In the genomic region with DNA sequence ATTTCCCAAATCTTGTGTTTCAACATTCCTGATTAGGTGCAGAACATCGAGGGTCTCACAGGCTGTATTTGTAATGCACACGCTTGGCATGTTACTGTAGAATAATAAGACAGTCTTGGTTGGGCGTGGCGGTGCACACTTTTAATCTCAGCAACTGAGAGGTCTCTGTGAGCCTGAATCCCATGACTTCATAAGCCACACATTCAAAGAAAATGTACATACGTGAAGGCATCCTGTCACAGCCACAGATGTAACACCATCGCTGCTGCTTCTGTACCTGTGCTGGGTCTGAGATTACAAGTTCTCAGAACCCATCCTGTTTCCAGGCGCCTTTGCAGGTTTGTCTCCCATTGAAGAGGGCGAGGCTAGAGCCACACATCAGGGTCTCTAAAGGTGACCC, we compare ENCODE assay signal across 33 mouse cellular contexts. TPM values are rescaled to one million over a fixed set of nuclear protein-coding genes. Genes with fewer than 3 reads are reported as not detected.
DNase-seq lines count a peak whose midpoint lies in the region; ATAC-seq and TF ChIP-seq lines count a peak whose summit lies in the region.
"Had no signal": no experiment of that assay in that cellular context is flagged by ENCODE, and none has a peak within 500 bp of the region (broad histone marks: within the 10 kb centered on the region; RNA-seq: fewer than 3 reads in every experiment).

No protein-coding gene starts in this region.

- peaks cover 10% of the 10 kb centered on the region for H3K4me1 ChIP-seq in liver, postnatal 0 days (ENCODE audit: insufficient read depth)
- peaks cover 15% of the 10 kb centered on the region for H3K4me1 ChIP-seq in liver, embryonic 11.5 days (replicated peaks; ENCODE audit: control insufficient read depth, insufficient read depth, low read length)
- H3K4me1 ChIP-seq in forebrain, embryonic 12.5 days: no peaks in the 10 kb centered on the region
- H3K4me1 ChIP-seq: embryonic facial prominence, embryonic 12.5 days; midbrain, embryonic 15.5 days; neural tube, embryonic 15.5 days had no signal

- no peak for ATAC-seq in liver, postnatal 0 days
- no peak; the same call in 1 of the 2 replicates for ATAC-seq in liver, embryonic 11.5 days (replicated peaks; ENCODE audit: low FRiP score)
- no peak for ATAC-seq in forebrain, embryonic 12.5 days (ENCODE audit: low FRiP score)
- ATAC-seq: midbrain, embryonic 15.5 days had no signal

- no peaks in the 10 kb centered on the region for H3K9me3 ChIP-seq in liver, postnatal 0 days (ENCODE audit: low read length)
- no peaks in the 10 kb centered on the region for H3K9me3 ChIP-seq in liver, embryonic 11.5 days (ENCODE audit: control insufficient read depth, low read length)
- H3K9me3 ChIP-seq in forebrain, embryonic 12.5 days: no peaks in the 10 kb centered on the region
- H3K9me3 ChIP-seq: embryonic facial prominence, embryonic 12.5 days; hindbrain, embryonic 12.5 days; limb, embryonic 15.5 days; megakaryocyte, embryonic 14.5 days; midbrain, embryonic 15.5 days; neural tube, embryonic 15.5 days had no signal

- no peaks in the 10 kb centered on the region for H3K27me3 ChIP-seq in liver, postnatal 0 days (ENCODE audit: insufficient read depth, low read length)
- H3K27me3 ChIP-seq in liver, embryonic 11.5 days (replicated peaks; ENCODE audit: control insufficient read depth, insufficient read depth, low read length): no peaks in the 10 kb centered on the region
- no peaks in the 10 kb centered on the region for H3K27me3 ChIP-seq in forebrain, embryonic 12.5 days
- H3K27me3 ChIP-seq: embryonic facial prominence, embryonic 12.5 days; hindbrain, embryonic 12.5 days; limb, embryonic 15.5 days; megakaryocyte, embryonic 14.5 days; midbrain, embryonic 15.5 days; neural tube, embryonic 15.5 days had no signal

- no peak for DNase-seq in liver, postnatal 0 days
- DNase-seq in liver, embryonic 11.5 days (ENCODE audit: low spot score): no peak
- peak; percentile 72 for DNase-seq in CD4-positive, CD25-positive, alpha-beta regulatory T cell, adult 2 months (ENCODE audit: low read depth, low spot score)
- DNase-seq in T-cell, adult 2 months (ENCODE audit: low spot score): peak; percentile 83
- DNase-seq in layer of hippocampus, adult 18-20 months (ENCODE audit: low spot score in 2 of 2): no peak
- DNase-seq: adrenal gland, adult 2 months; B cell, adult 2 months; cerebellum, adult 18-20 months; cerebellum, postnatal 25 days; kidney, adult 18-20 months; kidney, postnatal 36 days; left cerebral cortex, postnatal 4 days; lung, adult 18-20 months; lung, postnatal 14 days; right cerebral cortex, adult 18-20 months; right cerebral cortex, postnatal 4 days; thymus, adult 18-20 months had no signal

- no peak overlapping the region for H3K9ac ChIP-seq in liver, postnatal 0 days (replicated peaks)
- H3K9ac ChIP-seq in liver, embryonic 11.5 days (ENCODE audit: low read depth, low read length): no peak overlapping the region
- no peak overlapping the region for H3K9ac ChIP-seq in forebrain, embryonic 12.5 days
- H3K9ac ChIP-seq: embryonic facial prominence, embryonic 12.5 days; hindbrain, embryonic 12.5 days; limb, embryonic 15.5 days; midbrain, embryonic 15.5 days; neural tube, embryonic 15.5 days had no signal

- no peak for TF ChIP-seq CTCF in liver, postnatal 0 days (IDR thresholded peaks at IDR 0.05; ENCODE audit: low read depth)

- H3K79me2 ChIP-seq in macrophage (ENCODE audit: inconsistent target): no peaks in the 10 kb centered on the region

- no peak for TF ChIP-seq EP300 in liver, postnatal 0 days (IDR thresholded peaks at IDR 0.05; ENCODE audit: low read depth)

- peak overlapping the region; percentile 74; the same call in 1 of the 2 replicates for H3K27ac ChIP-seq in liver, postnatal 0 days (ENCODE audit: low read depth)
- no peak overlapping the region for H3K27ac ChIP-seq in liver, embryonic 11.5 days (ENCODE audit: low read depth, low read length)
- H3K27ac ChIP-seq in macrophage: peak overlapping the region; percentile 69; the same call in 1 of the 2 replicates
- H3K27ac ChIP-seq in forebrain, embryonic 12.5 days: no peak overlapping the region
- H3K27ac ChIP-seq: embryonic facial prominence, embryonic 12.5 days; hindbrain, embryonic 12.5 days; limb, embryonic 15.5 days; midbrain, embryonic 15.5 days; neural tube, embryonic 15.5 days had no signal

- peaks cover 2% of the 10 kb centered on the region; the same call in 1 of the 2 replicates for H3K36me3 ChIP-seq in liver, postnatal 0 days (replicated peaks; ENCODE audit: insufficient read depth, low read length)
- H3K36me3 ChIP-seq in liver, embryonic 11.5 days (ENCODE audit: control insufficient read depth, insufficient read depth, low read length): peaks cover 3% of the 10 kb centered on the region; the same call in 1 of the 2 replicates
- no peaks in the 10 kb centered on the region for H3K36me3 ChIP-seq in macrophage (ENCODE audit: inconsistent target)
- peaks cover 31% of the 10 kb centered on the region for H3K36me3 ChIP-seq in forebrain, embryonic 12.5 days (replicated peaks)
- H3K36me3 ChIP-seq: midbrain, embryonic 15.5 days had no signal

- H3K4me3 ChIP-seq in liver, postnatal 0 days (ENCODE audit: low read depth, low read length): no peak overlapping the region
- no peak overlapping the region for H3K4me3 ChIP-seq in liver, embryonic 11.5 days (ENCODE audit: low read depth, low read length)
- no peak overlapping the region for H3K4me3 ChIP-seq in macrophage (ENCODE audit: inconsistent target)
- H3K4me3 ChIP-seq in forebrain, embryonic 12.5 days (replicated peaks): no peak overlapping the region
- H3K4me3 ChIP-seq: embryonic facial prominence, embryonic 12.5 days; hindbrain, embryonic 12.5 days; limb, embryonic 15.5 days; midbrain, embryonic 15.5 days; neural tube, embryonic 15.5 days had no signal

- no peak overlapping the region for H3K4me2 ChIP-seq in liver, postnatal 0 days (ENCODE audit: low read depth, low read length)
- no peak overlapping the region for H3K4me2 ChIP-seq in liver, embryonic 11.5 days
- no peak overlapping the region for H3K4me2 ChIP-seq in forebrain, embryonic 12.5 days
- H3K4me2 ChIP-seq: embryonic facial prominence, embryonic 12.5 days; hindbrain, embryonic 12.5 days; limb, embryonic 15.5 days; midbrain, embryonic 15.5 days; neural tube, embryonic 15.5 days had no signal

- WGBS in liver, postnatal 0 days (ENCODE audit: insufficient replicate concordance): 81% methylated on average over 8 of the region's 8 CpGs
- WGBS in liver, embryonic 11.5 days: 92% methylated on average over 8 of the region's 8 CpGs
- WGBS in macrophage (ENCODE audit: missing documents): 93% methylated on average over 8 of the region's 8 CpGs
- 94% methylated on average over 8 of the region's 8 CpGs for WGBS in forebrain, embryonic 12.5 days

RNA-seq across cellular contexts. Expression of gene Timm8a2, which starts 22.7 kb away (rescaled TPM):
- not detected in 2 replicates for polyA plus RNA-seq in liver, postnatal 0 days (2015; fragmentation: Nextera tagmentation; extraction: Ambion mirVana)
- polyA plus RNA-seq in liver, embryonic 11.5 days (2014; fragmentation: Nextera tagmentation; extraction: Ambion mirVana): not detected in 2 replicates
- 1 to 10 TPM in 2 of 26 experiments, under 1 TPM in 1, not detected in 23; 0.75 to 1.3 (median 1.1) TPM for total RNA-seq in macrophage (2018; cell fraction: chromatin; rRNA removed)
- total RNA-seq in macrophage (2018; cell fraction: cytosol; rRNA removed): not detected
- 1 to 10 TPM in 3 of 26 experiments, under 1 TPM in 5, not detected in 18; 0.61 to 2.4 (median 0.92) TPM for total RNA-seq in macrophage (2018; cell fraction: nucleus; rRNA removed)
- polyA plus RNA-seq in macrophage (2018): not detected in 3 replicates
- not detected in 2 replicates for polyA plus RNA-seq in forebrain, embryonic 12.5 days (2016; fragmentation: Nextera tagmentation; extraction: Ambion mirVana)
- total RNA-seq in layer of hippocampus, adult 18-20 months (2021): not detected
- total RNA-seq: adrenal gland, adult 2 months; adrenal gland, postnatal 4 days; gastrocnemius, postnatal 4 days; heart, adult 8-10 months; heart, postnatal 25 days; layer of hippocampus, postnatal 10 days had no signal
- polyA plus RNA-seq: adrenal gland, adult 2 months; embryonic facial prominence, embryonic 12.5 days; forebrain, embryonic 11.5 days; heart, embryonic 14.5 days; hindbrain, embryonic 12.5 days; limb, embryonic 15.5 days; midbrain, embryonic 15.5 days; neural tube, embryonic 15.5 days; stomach, embryonic 16.5 days had no signal

RNA-seq across cellular contexts. Expression of gene Gpr183, which starts 46.8 kb away (rescaled TPM):
- 0.94 and 0.95 TPM in 2 replicates for polyA plus RNA-seq in liver, postnatal 0 days (2015; fragmentation: Nextera tagmentation; extraction: Ambion mirVana)
- polyA plus RNA-seq in liver, embryonic 11.5 days (2014; fragmentation: Nextera tagmentation; extraction: Ambion mirVana): 3.2 and 3.9 TPM in 2 replicates
- 1 to 10 TPM in 13 of 26 experiments, under 1 TPM in 10, not detected in 3; 0.39 to 6.8 (median 1.9) TPM for total RNA-seq in macrophage (2018; cell fraction: chromatin; rRNA removed)
- 10 to 100 TPM in 1 of 26 experiments, 1 to 10 TPM in 19, under 1 TPM in 6; 0.40 to 10.8 (median 3.0) TPM for total RNA-seq in macrophage (2018; cell fraction: cytosol; rRNA removed)
- total RNA-seq in macrophage (2018; cell fraction: nucleus; rRNA removed): 10 to 100 TPM in 1 of 26 experiments, 1 to 10 TPM in 19, under 1 TPM in 6; 0.17 to 27.4 (median 2.0) TPM
- 2.6 to 26.1 TPM (median 8.0 TPM) in 3 replicates for polyA plus RNA-seq in macrophage (2018)
- polyA plus RNA-seq in forebrain, embryonic 12.5 days (2016; fragmentation: Nextera tagmentation; extraction: Ambion mirVana): 1.4 and 1.8 TPM in 2 replicates
- under 1 TPM; 0.58 to 0.92 TPM for total RNA-seq in layer of hippocampus, adult 18-20 months (2021)

Comparison
In these comparisons a context has a peak if more than half of its experiments do, and no peak if none do; other contexts are left out.
1. H3K27ac ChIP-seq: peak in liver, postnatal 0 days (single experiment) and macrophage (single experiment); none in liver, embryonic 11.5 days (single experiment) and forebrain, embryonic 12.5 days (single experiment).
2. DNase-seq: peak in CD4-positive, CD25-positive, alpha-beta regulatory T cell, adult 2 months (single experiment) and T-cell, adult 2 months (single experiment); none in liver, postnatal 0 days (single experiment), liver, embryonic 11.5 days (single experiment) and layer of hippocampus, adult 18-20 months (0 of 2).